Mouse (Mus musculus): ENCODE data around the gene Rai1.
A peak's percentile ranks its signal among the peaks of the same experiment; 100 is the strongest.

Gene Rai1

DNA sequence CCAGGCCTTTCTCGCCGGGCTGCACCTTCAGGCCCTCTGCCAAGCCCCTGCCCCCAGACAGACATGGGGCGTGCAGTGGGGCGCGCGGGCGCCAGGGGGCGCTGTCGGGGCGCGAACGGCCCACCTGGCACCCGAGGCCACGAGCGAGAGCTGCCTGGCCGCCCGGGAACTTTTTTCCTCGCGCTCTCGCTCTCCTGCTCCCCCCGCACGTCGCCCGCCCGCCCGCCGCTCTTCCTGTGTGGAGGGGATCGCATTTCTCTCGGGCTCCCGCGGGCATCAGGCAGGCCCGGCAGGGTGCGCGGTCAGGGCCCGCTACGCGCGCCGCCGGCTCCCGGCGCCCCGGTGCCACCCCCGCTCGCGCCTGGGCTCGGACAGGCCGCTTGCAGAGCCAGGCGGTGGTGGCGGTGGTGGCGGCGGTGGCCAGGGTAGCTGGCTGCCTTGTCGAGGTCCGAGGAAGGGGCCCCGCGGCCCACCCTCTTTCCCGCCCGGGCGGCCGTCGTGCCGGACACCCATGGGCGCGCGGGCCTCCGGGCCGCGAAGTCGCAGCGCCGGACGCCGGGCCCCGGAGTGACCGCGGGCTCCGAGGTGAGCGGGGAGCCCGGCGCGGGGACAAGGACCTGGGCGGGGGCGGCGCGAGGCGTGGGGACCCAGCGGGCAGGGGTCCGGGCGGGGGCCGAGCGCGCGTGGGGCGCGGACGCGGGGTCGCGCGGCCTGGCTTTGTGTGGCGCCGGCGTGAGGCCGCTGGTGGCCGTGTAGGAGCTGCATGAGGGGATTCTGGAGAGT is at the start of gene Rai1:
Rai1 (plus strand) TSS at position 204 of the 783 bp plus-strand sequence.
- peak; percentile 86 for DNase-seq (ENCODE audit: low read depth, low spot score)

DNA sequence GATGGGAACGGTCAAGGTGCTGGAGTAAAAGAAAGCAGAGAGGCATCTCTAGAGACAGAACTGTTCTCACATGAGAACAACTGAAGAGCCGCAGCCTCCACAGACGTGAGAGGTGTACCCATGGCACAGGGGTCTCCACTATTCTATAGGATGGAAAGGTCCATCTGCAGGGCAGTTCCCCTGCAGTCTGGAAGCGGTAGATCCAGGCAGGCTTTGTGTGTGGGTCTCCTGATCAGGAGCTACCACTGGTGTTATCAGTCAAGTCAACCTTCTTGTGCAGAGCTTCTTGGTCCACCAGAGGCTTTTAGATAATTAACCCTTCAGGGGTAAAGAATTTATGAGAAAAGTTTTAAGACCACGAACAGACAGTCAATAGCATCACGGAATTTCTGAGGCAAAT is 48.3 kb upstream of the Rai1 start:
- DNase-seq (ENCODE audit: low read depth, low spot score): no peak

GRCm38 (mm10) chr11:60057987-60058386 is 46.8 kb upstream of the Rai1 start:
- DNase-seq (ENCODE audit: low read depth, low spot score): no peak

DNA sequence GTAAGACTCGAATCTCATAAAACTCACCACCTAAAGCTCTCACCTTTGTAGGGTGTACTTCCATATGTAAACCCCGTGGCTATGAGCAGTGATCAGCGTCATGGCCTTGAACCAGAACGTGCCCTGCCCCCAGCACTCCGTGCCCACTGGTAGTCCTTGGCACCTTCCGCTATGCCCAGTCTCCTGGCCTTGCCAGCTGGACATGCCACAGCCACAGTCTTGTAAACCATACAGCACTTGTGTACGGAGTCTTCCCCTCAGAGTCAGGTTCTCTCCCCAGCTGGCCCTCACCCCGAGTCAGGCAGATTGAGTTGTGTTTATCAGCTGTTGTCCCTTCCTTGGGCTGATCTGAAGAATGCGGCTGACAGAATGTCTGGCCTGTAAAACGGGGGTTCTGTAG is 46.4 kb upstream of the Rai1 start:
- no peak for DNase-seq (ENCODE audit: low read depth, low spot score)

DNA sequence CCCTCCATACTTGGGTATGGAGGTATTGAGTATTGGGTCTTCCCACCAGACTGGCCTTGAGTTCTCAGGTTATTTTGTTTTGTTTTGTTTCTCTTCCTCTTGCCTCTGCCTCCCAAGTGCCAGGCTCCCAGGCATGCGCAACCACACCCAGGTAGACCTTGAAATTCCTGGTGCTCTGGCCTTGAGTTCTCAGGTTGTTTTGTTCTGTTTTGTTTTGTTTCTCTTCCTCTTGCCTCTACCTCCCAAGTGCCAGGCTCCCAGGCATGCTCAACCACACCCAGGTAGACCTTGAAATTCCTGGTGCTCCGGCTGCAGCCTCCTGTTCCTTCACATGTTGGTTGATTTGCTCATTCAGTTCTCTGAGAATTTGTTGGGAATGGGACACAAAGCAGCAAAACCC is 44.8 kb upstream of the Rai1 start:
- no peak for DNase-seq (ENCODE audit: low read depth, low spot score)

DNA sequence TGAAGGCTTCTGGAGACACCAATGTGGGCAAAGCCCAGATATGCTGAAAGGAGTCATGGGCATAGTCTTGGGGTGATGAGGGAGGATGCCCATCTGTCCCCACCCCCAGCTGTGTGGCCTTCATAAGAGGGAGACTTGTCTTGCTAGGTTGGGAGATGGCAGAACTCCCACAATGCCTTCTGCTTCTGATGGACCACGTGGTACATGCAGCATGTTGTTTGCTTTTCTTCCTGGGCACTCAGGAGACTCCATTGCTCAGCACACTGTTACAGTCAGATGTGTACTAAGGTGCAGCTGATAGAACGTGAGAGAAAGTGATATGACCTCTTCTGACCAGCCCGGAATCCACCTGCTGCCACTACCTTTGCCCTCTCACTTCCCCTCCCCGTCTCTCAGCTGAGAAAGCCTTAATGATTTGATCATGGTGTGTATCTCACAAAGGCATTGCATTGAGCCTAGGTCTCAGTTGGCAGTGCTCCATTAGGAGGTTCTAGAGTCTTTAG is 43.3 kb upstream of the Rai1 start:
- DNase-seq (ENCODE audit: low read depth, low spot score): no peak

DNA sequence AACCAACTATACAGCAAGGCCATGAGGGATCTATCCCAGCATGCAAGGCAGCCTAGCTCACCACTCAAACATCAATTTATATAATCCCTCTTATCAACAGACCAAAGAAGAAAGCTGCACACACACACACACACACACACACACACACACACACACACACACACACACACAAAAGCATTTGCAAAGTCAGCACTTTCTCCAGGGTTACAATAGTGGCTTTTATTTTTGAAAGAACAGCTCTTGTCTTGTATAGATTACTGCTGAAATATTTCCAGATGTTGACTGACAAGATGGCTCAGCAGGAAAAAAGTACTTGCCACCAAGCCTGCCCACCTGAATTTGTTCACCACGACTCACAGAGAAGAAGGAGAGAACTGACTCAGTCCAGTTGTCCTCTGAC is 39.5 kb upstream of the Rai1 start:
- DNase-seq (ENCODE audit: low read depth, low spot score): peak; percentile 6

DNA sequence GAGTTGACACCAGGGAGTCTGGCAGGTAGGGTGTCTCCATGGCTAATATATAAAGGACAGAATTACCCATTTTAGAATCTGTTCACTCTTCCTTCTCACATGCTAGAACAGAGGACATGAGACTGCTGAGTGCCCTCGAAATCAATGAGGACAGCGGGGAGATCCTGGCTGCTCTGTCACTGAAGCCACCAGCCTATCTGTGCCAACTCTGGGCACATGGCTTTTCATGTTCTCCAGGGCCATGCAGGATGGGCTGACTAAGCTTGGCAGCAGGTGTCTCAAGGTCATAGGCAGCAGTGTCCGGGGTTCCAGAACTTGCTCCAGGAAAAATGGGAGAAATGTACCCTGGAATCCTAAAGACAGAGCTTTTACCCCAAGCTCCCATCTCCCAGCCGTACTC is 37.2 kb upstream of the Rai1 start:
- DNase-seq (ENCODE audit: low read depth, low spot score): no peak

DNA sequence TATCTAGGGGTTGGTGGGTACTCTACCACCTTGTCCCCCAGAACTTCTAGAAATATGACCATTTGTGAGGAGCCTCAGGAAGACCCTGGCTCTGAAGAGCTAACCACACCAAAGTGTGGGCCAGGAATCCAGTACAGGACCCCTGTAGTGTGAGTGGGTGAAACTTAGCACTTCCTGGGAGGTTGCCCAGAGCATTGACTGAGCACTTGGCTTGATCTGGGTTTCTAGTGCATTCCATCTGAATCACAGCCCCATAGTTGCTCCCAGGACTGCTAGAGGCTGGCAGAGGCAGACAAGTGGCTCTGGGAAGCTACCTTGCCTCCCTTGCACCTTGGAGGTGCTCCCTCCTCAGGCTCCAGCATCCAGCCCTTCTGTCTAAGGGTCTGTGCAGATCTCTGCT is 36.2 kb upstream of the Rai1 start:
- DNase-seq (ENCODE audit: low read depth, low spot score): no peak

DNA sequence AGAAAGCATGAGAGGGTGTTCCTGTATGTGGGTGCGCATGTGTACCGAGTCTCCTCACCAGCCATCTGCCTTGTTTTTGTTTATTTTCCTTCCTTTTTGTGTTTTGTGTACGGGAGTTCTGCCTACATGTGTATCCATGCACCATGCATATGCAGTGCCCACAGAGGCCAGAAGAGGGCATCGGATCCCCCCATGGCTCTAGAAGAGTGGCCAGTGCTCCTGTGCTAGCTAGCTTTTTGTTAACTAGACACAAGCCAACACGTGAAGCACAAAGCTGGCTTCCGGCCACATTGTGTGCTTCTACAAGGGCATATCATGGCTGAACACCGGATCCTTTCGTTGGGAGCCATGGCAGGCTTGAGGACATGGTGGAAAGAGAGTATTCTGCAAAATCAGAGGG is 34.2 kb upstream of the Rai1 start:
- peak; percentile 57 for DNase-seq (ENCODE audit: low read depth, low spot score)

- DNase-seq (ENCODE audit: low read depth, low spot score): no peak
Observed at GRCm38 (mm10) chr11:60071221-60071620, 33.6 kb upstream of the Rai1 start.

- DNase-seq (ENCODE audit: low read depth, low spot score): no peak
Observed at GRCm38 (mm10) chr11:60073121-60073520, 31.7 kb upstream of the Rai1 start.

- DNase-seq (ENCODE audit: low read depth, low spot score): no peak
Observed at GRCm38 (mm10) chr11:60073936-60074502, 30.8 kb upstream of the Rai1 start.

GRCm38 (mm10) chr11:60076183-60076582 is 28.6 kb upstream of the Rai1 start:
- no peak for DNase-seq (ENCODE audit: low read depth, low spot score)

- peak; percentile 76 for DNase-seq (ENCODE audit: low read depth, low spot score)
Observed at GRCm38 (mm10) chr11:60076790-60077189, 28.0 kb upstream of the Rai1 start.

DNA sequence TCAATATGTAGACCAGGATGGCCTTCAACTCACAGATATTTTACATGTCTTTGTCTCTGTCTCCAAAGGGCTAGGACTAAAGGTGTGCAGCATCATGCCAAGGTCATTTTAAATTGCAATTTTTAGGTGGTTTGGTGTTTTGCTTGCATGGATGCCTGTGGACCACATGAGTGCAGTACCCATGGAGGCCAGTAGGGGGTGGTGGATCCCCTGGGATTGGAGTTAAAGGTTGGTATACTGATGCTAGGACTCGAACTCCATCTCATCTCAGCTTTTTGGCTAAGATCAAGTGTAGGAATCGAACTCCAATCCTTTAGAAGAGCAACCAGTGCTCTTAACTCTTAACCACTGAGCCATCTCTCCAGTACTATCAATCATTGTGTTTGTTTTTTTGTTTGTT is 20.2 kb upstream of the Rai1 start:
- DNase-seq (ENCODE audit: low read depth, low spot score): peak; percentile 59

- no peak for DNase-seq (ENCODE audit: low read depth, low spot score)
Observed at GRCm38 (mm10) chr11:60086676-60087075, 18.1 kb upstream of the Rai1 start.

- DNase-seq (ENCODE audit: low read depth, low spot score): peak; percentile 40
Observed at GRCm38 (mm10) chr11:60088947-60089346, 15.9 kb upstream of the Rai1 start.

GRCm38 (mm10) chr11:60090696-60091421 is 14.0 kb upstream of the Rai1 start:
- DNase-seq (ENCODE audit: low read depth, low spot score): no peak

GRCm38 (mm10) chr11:60091422-60091761 is 13.4 kb upstream of the Rai1 start:
- DNase-seq (ENCODE audit: low read depth, low spot score): no peak

- no peak for DNase-seq (ENCODE audit: low read depth, low spot score)
Observed at GRCm38 (mm10) chr11:60093227-60093626, 11.6 kb upstream of the Rai1 start.

GRCm38 (mm10) chr11:60093984-60094587 is 10.7 kb upstream of the Rai1 start:
- DNase-seq (ENCODE audit: low read depth, low spot score): no peak

Measured in forelimb bud, embryonic 11.5 days (tissue).